Mouse (Mus musculus) B cell, adult 2 months (primary cell): ENCODE results near the gene Znrf4.

Experiments used
- DNase-seq, 2 experiments: peaks; one replicate each; pipeline ENCODE4 v3.0.0; 2022

Znrf4 gene

GRCm38 (mm10) chr17:56464817-56465216, 47.4 kb downstream of the Znrf4 start:
- no peak for DNase-seq

- DNase-seq: no peak
Measured at GRCm38 (mm10) chr17:56464345-56464744, 47.9 kb downstream of the Znrf4 start.

GRCm38 (mm10) chr17:56463500-56463899, 48.7 kb downstream of the Znrf4 start:
- no peak for DNase-seq

- no peak for DNase-seq
Measured at GRCm38 (mm10) chr17:56462835-56463455, 49.3 kb downstream of the Znrf4 start.

- DNase-seq: peak; percentile 94 to 95
Measured at GRCm38 (mm10) chr17:56461771-56462743, 50.2 kb downstream of the Znrf4 start.
